Mouse (Mus musculus) gastrocnemius, postnatal 36 days (tissue): ENCODE results near the gene Zbp1. TPM values are rescaled to one million over a fixed set of nuclear protein-coding genes. Genes with fewer than 3 reads are reported as not detected.

ENCODE experiments used
- DNase-seq, 2 experiments: peaks; one replicate each; pipeline ENCODE4 v3.0.0; 2022
- intact Hi-C: fragments of 180-260 bp; cut with DNase I; formaldehyde crosslinking; loops from one replicate; pipeline ENCODE4 v1.15.1; 2025
- long read RNA-seq, 2 experiments: library from polyadenylated mRNA; stranded (forward); transcript quantifications; one replicate each; pipeline ENCODE4 v2.0.0; 2021
- total RNA-seq, 2 experiments: library from RNA; stranded (reverse); gene quantifications; 2 replicates each; pipeline ENCODE4 v1.2.3; 2021

Zbp1 gene
- total RNA-seq: under 1 TPM in 1 of 2 experiments, not detected in 1; 0.30 TPM
- long read RNA-seq, experiment 1: 0 reads
- long read RNA-seq, experiment 2: 0 reads

- intact Hi-C loops: no loop called here
- peak in 1 of 2 experiments; percentile 12 for DNase-seq
These were observed at the start of gene Zbp1 for GRCm38 (mm10) chr2:173218416-173219141. Zbp1 (minus strand) TSS chr2:173218923.

- intact Hi-C loops: no loop called here
- DNase-seq: no peak
These were observed 48.8 kb upstream of the Zbp1 start for GRCm38 (mm10) chr2:173267562-173267961.

GRCm38 (mm10) chr2:173266349-173267112, 47.8 kb upstream of the Zbp1 start:
- intact Hi-C loops: no loop called here
- no peak for DNase-seq

- DNase-seq: no peak
- intact Hi-C loops: no loop called here
These were observed 46.9 kb upstream of the Zbp1 start for GRCm38 (mm10) chr2:173265468-173266265.

GRCm38 (mm10) chr2:173264467-173265128, 45.9 kb upstream of the Zbp1 start:
- peak; percentile 54 to 69 for DNase-seq
- intact Hi-C loops: no loop called here

- no peak for DNase-seq
- intact Hi-C loops: no loop called here
These were observed 45.1 kb upstream of the Zbp1 start for GRCm38 (mm10) chr2:173263636-173264330.

- intact Hi-C loops: no loop called here
- DNase-seq: no peak
These were observed 42.8 kb upstream of the Zbp1 start for GRCm38 (mm10) chr2:173261497-173261896.

- no peak for DNase-seq
- intact Hi-C loops: no loop called here
These were observed 39.9 kb upstream of the Zbp1 start for GRCm38 (mm10) chr2:173258459-173259091.

GRCm38 (mm10) chr2:173257610-173258009, 38.9 kb upstream of the Zbp1 start:
- intact Hi-C loops: no loop called here
- peak; percentile 68 to 80 for DNase-seq

GRCm38 (mm10) chr2:173256552-173256949, 37.8 kb upstream of the Zbp1 start:
- no peak for DNase-seq
- intact Hi-C loops: no loop called here

GRCm38 (mm10) chr2:173255810-173256551, 37.3 kb upstream of the Zbp1 start:
- no peak for DNase-seq
- intact Hi-C loops: no loop called here

GRCm38 (mm10) chr2:173253761-173254662, 35.3 kb upstream of the Zbp1 start:
- intact Hi-C loops: no loop called here

GRCm38 (mm10) chr2:173251675-173252074, 33.0 kb upstream of the Zbp1 start:
- peak in 1 of 2 experiments; percentile 41 for DNase-seq
- intact Hi-C loops: no loop called here

More at GRCm38 (mm10) chr2:173253761-173254662, 35.3 kb upstream of the Zbp1 start:
- DNase-seq: no peak

- intact Hi-C loops: no loop called here
- no peak for DNase-seq
These were observed 32.4 kb upstream of the Zbp1 start for GRCm38 (mm10) chr2:173251133-173251532.

- no peak for DNase-seq
- intact Hi-C loops: no loop called here
These were observed 31.7 kb upstream of the Zbp1 start for GRCm38 (mm10) chr2:173250411-173250810.

- no peak for DNase-seq
- intact Hi-C loops: no loop called here
These were observed 31.2 kb upstream of the Zbp1 start for GRCm38 (mm10) chr2:173249965-173250364.

- no peak for DNase-seq
- intact Hi-C loops: no loop called here
These were observed 30.7 kb upstream of the Zbp1 start for GRCm38 (mm10) chr2:173249386-173249785.

- intact Hi-C loops: no loop called here
These were observed 30.1 kb upstream of the Zbp1 start for GRCm38 (mm10) chr2:173248822-173249221.

More at GRCm38 (mm10) chr2:173248822-173249221, 30.1 kb upstream of the Zbp1 start:
- DNase-seq: no peak
